Mouse (Mus musculus) layer of hippocampus, adult 8-10 months (tissue): ENCODE measurements around the gene Gm5478. TPM values are rescaled to one million over a fixed set of nuclear protein-coding genes. Genes with fewer than 3 reads are reported as not detected.
"Not testable (repeated sequence)": the region's sequence is repeated elsewhere in the genome, so short reads cannot be mapped to it uniquely, and the experiment has no call there.

Source experiments
- DNase-seq, 2 experiments: peaks; one replicate each; pipeline ENCODE4 v3.0.0; 2022; ENCODE audit warnings: low spot score in 2 of 2
- microRNA-seq, 2 experiments: library from miRNA; unstranded; fragments of <30 nt; microRNA quantifications; one replicate each; pipeline ENCODE4 v1.2.0; 2022
- total RNA-seq, 4 experiments: library from RNA; stranded (reverse); gene quantifications; 2 replicates each; pipeline ENCODE4 v1.2.4; 2022

Gene Gm5478
- total RNA-seq = not detected

DNA sequence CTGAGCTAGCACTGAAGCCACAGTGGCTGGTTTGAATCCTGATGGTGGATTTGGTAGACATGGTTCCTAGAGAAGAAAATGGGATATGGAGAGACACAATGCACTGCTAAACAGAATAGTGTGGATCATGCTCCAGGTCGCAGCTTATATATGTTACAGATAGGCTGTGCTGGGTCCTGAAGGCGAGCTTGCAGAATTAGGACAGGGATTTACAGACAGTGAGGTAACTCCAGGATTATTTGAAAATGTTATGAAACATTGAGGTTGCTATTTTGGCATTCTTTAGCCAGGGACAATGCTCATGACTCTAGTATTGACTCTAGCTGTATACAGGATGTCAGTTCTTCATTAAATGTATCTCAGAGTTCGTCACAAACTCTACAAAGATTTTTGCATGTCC, at the start of gene Gm5478:
Gm5478 (minus strand) TSS at position 101 of the 400 bp plus-strand sequence.
- DNase-seq = no peak

DNA sequence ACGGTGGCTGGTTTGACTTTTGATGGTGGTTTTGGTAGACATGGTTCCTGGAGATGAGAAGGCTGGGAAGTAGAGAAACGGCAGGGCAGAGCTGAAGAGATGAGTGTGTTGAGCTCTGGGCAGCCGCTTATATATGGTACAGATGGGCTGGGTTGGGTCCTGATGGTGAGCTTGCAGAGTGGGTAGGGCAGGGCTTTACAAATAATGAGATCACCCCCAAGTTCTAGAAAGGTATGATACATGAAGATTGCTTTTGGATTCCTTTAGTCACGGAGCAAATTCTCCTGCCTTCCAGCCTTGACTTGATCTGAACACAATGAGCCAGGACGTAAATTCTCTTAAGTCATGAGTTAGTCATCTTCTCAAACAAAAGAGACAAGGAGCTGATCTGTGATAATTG, 47.0 kb upstream of the Gm5478 start, which contains the start of gene Krt6a:
Krt6a (minus strand) TSS at position 101 of the 400 bp plus-strand sequence.
- DNase-seq = no peak

DNA sequence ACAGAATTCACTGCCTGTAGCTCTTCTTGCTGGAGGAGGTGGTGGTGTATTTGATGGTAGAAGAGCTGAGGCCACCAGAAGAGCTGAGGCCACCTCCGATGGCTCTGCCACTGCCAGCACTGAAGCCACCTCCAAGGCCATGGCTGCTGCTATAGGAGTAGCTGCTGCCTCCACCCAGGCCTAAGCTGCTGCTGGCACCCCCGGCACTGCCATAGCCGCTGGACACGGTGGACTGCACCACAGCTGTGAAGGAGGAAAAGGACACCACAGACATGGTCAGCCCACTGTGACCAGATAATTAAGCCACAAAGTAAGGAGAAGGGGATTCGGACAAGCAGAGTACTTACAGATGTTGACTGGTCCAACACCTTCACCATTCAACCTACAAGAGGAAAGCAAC, 43.3 kb upstream of the Gm5478 start:
- DNase-seq = not testable (repeated sequence)

DNA sequence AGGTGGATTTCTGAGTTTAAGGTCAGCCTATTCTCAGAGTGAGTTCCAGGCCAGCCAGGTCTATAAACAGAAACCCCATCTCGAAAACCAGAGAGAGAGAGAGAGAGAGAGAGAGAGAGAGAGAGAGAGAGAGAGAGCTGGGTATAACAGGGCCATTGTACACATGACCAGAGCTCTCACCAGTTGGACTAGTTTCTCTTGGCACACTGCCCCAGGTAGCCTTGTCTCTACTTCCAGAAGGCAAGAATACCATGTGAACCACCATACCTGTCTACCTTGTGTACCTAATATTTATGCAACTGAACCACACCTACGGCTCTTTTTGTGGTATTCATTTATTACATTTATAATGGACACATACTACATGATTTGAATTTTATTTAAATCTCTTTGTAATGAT, 41.0 kb upstream of the Gm5478 start:
- DNase-seq = no peak

DNA sequence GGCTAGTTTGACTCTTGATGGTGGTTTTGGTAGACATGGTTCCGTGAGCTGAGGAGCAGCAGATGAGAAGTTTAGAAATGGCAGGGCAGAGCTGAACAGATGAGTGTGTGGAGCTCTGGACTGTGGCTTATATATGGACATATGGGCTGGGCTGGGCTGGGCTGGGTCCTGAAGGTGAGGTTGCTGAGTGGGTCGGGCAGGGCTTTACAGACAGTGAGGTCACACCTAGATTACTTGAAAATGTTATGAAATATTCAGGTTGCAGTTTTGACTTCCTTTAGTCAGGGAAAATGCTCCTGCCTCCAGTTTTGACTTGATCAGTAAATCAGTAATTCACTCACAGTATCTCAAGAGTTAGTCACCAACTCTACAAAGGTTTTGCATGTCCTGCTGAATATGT, 33.0 kb upstream of the Gm5478 start, which contains the start of gene Krt6b:
Krt6b (minus strand) TSS at position 101 of the 400 bp plus-strand sequence.
- no peak for DNase-seq

DNA sequence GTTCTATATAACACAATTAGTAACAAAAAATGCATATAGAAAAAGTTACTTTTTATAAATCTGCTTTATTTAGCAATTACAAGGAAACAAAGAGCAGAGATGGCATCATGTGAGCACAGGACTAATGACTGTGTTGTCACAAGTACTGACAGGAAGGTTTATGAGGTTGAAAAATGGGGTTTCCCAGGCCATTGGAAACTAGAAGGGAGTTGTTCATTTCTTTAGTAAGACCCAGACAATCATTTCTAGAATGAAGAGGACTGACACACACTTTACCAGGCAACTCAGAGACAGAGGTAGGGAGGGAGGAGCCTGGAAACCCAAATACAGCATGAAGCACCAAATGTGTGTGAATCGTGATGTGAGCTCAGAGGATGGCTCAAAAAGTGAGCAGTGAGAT, 28.8 kb upstream of the Gm5478 start:
- no peak for DNase-seq

DNA sequence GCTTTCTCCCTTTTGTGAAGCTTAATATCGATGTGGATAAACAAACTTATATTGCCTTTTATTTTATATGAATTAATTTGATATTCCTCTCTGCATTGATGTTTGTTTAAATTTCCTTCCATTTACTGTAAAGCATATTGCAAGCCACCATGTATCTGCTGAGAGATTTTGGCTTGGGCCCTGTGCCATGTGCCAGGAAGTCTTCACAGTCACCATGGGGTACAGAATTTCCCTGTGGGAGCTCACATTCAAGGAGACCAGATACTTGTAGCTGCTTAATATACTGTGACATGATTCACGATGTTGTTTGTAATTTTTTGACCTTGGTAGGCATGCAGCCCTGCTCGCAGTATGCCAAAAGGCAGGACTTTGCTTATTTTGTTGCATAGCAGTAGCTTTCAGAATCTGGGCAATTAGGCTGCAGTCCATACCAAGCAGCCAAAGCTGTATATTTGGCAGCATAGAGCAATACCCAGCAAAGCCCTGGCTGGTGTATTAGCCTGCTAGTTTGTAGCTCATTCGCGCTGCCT, 5.6 kb upstream of the Gm5478 start:
- DNase-seq = no peak

DNA sequence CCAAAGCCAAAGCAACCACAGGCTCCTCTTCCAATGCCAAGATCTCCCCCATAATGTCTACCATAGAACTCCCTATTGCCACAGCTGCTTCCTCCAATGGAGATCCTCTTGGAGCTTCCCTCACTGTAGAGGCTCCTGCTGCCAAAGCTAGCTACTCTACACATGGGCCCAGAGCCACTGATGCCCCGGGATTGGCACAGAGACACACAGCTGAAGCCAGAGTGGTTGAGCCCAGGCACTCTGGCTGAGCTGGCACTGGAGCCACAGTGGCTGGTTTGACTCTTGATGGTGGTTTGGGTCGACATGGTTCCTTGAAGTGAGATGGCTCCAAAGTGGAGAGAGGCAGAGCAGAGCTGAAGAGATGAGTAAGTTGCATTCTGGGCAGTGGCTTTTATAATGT, 19.3 kb downstream of the Gm5478 start, which contains the start of gene Gm5414:
Gm5414 (minus strand) TSS at position 305 of the 400 bp plus-strand sequence.
- no peak for DNase-seq

DNA sequence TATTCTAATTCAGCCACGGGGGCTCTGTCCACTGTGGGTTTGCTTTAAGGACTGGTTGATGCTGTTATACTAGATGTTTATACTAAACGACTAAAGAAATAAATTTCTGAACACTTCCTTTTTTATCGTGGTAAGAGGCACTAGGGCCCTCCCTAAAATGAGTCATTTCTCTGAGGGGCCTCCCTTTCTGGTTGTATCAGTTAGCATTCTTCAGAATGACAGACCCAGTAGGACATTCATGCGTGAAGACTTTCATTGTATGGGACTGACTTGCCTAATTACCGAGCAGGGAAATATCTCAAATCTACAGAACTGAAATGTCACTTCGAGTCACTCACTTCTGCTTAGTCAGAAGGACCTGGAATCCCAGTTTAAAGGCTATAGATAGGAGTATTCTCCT, 48.1 kb downstream of the Gm5478 start:
- no peak for DNase-seq

Small RNAs within 50 kb of the gene (microRNA-seq; reads per million reads assigned to microRNA genes)
- gene Gm44342 = 0 reads per million in 2 experiments
- gene Gm44383 = 0 reads per million in 2 experiments
- 0 reads per million in 2 experiments for gene Gm44479

Other genes with a start within 250 kb of the Gm5478 start
- gene Krt7, start 236.3 kb downstream of the Gm5478 start, total RNA-seq = under 1 TPM in 1 of 4 experiments, not detected in 3; 0.45 TPM
- under 1 TPM; 0.23 to 0.52 (median 0.35) TPM for gene Krt87, start 208.6 kb downstream of the Gm5478 start, total RNA-seq
- not detected for gene Krt88, start 199.6 kb downstream of the Gm5478 start, total RNA-seq
- not detected for gene Krt81, start 183.6 kb downstream of the Gm5478 start, total RNA-seq
- not detected for gene Krt86, start 173.9 kb downstream of the Gm5478 start, total RNA-seq
- not detected for gene Krt83, start 155.9 kb downstream of the Gm5478 start, total RNA-seq
- gene Gm49425, start 130.1 kb downstream of the Gm5478 start, total RNA-seq = not detected
- gene Krt84, start 114.6 kb downstream of the Gm5478 start, total RNA-seq = not detected
- gene Krt82, start 96.7 kb downstream of the Gm5478 start, total RNA-seq = not detected
- gene Krt90, start 84.4 kb downstream of the Gm5478 start, total RNA-seq = under 1 TPM in 1 of 4 experiments, not detected in 3; 0.18 TPM
- gene Krt75, start 73.5 kb downstream of the Gm5478 start, total RNA-seq = not detected
- not detected for gene Gm5414, start 19.2 kb downstream of the Gm5478 start, total RNA-seq
- gene Krt6b, start 32.9 kb upstream of the Gm5478 start, total RNA-seq = not detected
- not detected for gene Krt6a, start 46.9 kb upstream of the Gm5478 start, total RNA-seq
- gene Krt5, start 65.5 kb upstream of the Gm5478 start, total RNA-seq = under 1 TPM; 0.35 to 0.61 (median 0.53) TPM
- gene Krt71, start 95.7 kb upstream of the Gm5478 start, total RNA-seq = not detected
- not detected for gene Krt72, start 139.1 kb upstream of the Gm5478 start, total RNA-seq
- 1 to 10 TPM; 4.4 to 6.8 (median 6.1) TPM for gene Krt73, start 155.0 kb upstream of the Gm5478 start, total RNA-seq
- gene Krt2, start 170.8 kb upstream of the Gm5478 start, total RNA-seq = 1 to 10 TPM; 6.2 to 8.9 (median 7.9) TPM
- gene Krt1, start 203.4 kb upstream of the Gm5478 start, total RNA-seq = 1 to 10 TPM; 2.3 to 4.2 (median 3.6) TPM
- 10 to 100 TPM; 12.2 to 16.2 (median 14.6) TPM for gene Krt77, start 222.3 kb upstream of the Gm5478 start, total RNA-seq
- not detected for gene Krt76, start 245.5 kb upstream of the Gm5478 start, total RNA-seq